Mouse (Mus musculus) ES-Bruce4 (cell line): ENCODE measurements at regions not wholly inside any gene's neighbourhood (a gene's known extent, or its start where the extent isn't known, plus 50 kb on each side); places are given as distances from the start of the nearest gene placed in this dataset.

Experiments
- CTCF ChIP-seq: IDR thresholded peaks from one replicate; pipeline ENCODE4 v1.8.1; 2011; ENCODE audit warnings: low read depth, low read length
- EP300 ChIP-seq: IDR thresholded peaks from 2 replicates; pipeline ENCODE4 v1.6.1; 2011; ENCODE audit warnings: low read depth, low read length; ENCODE audit not compliant: insufficient read depth
- POLR2A ChIP-seq: IDR thresholded peaks from one replicate; pipeline ENCODE4 v1.8.1; 2011; ENCODE audit warnings: low read length; ENCODE audit not compliant: insufficient read depth

DNA sequence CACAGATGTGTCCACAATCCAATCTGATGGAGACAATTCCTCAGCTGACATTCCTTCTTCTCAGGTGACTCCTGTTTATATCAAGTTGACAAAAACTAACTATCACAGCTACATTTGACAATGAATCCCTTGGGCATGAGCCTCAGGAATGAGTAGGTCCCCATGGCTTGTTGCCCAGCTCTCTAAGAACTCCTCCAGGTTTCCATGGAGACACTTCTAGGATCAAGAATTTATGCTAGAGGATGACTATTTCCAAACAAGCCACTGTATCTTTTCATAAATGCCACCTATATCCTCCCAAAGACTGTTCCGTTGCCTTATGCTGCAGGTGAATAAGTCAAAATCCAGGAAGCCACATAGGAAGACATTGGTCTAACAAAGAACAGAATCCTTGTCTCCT lies 104.3 kb downstream of the Ddx1 start:
- TF ChIP-seq CTCF (no peak), POLR2A (no peak), EP300 (no peak)
